Mouse (Mus musculus) ovary, postnatal 10 days (tissue): Measurements from ENCODE around the gene Rnf43.

Source experiments
- DNase-seq: peaks from one replicate; pipeline ENCODE4 v3.0.0; 2022; ENCODE audit warnings: low spot score

The Rnf43 gene

DNA sequence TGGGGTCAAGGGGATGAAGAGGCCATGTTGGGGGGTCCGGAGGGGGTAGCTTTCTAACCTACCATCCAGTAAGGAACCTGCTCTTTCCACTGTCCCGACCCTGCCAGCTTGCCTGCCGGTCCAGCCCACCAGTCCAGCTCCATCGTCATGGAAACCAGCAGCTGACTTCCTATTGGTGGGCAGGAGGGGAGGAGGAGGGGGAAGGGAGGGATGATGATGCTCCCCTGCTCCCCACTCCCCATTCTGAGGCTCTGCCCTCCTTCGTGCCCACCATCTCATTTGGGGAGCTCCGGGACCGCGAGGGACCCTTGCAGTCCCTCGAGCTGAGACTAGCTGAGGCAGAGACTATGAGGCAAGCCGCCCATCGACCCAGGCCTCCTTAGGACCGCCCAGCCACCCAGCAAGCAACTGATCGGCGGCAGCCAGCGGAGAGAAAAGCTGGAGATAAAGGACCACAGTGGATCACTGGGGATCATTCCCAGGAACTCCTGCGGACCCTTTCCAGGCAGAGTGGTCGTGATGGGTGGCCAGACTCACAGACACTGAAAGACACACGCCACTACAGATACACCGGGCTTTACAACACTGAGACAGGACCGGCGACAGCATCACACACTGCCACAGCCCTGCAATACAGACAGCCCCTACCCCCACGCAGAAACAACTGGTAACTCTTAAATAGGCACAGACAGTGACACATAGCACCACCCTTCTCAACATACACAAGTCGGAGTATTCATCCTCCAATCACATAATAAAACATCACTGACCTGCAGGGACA is 98.0 kb downstream of the Rnf43 start, which contains the start of gene Tspoap1:
Tspoap1 (plus strand) TSS at position 241 of the 781 bp plus-strand sequence.
- no peak for DNase-seq

DNA sequence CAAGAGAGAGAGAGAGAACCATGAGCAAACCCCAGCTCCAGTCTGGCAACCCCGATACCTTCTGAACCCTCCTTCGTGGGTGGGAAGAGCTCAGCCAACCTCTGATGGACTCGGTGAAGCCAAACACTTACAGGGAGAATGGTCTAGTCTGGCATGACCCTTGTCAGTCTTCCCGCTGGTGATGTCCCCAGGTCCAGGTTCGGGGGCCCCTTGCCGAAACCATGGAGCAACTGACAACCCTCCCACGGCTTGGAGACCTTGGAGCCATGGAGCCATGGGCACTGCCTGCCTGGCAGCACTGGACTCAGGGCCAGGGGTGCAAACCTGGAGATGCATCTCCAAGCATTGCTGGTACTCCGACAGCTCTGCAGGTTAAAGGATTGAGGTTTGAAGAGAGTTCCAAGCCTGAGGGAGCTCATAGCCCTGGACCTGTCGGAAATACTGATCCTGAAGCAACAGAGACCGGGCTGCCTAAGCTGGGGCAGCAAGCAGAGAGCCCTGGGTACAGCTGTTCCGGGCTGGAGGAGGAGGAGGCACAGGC is 98.7 kb downstream of the Rnf43 start:
- DNase-seq = no peak

DNA sequence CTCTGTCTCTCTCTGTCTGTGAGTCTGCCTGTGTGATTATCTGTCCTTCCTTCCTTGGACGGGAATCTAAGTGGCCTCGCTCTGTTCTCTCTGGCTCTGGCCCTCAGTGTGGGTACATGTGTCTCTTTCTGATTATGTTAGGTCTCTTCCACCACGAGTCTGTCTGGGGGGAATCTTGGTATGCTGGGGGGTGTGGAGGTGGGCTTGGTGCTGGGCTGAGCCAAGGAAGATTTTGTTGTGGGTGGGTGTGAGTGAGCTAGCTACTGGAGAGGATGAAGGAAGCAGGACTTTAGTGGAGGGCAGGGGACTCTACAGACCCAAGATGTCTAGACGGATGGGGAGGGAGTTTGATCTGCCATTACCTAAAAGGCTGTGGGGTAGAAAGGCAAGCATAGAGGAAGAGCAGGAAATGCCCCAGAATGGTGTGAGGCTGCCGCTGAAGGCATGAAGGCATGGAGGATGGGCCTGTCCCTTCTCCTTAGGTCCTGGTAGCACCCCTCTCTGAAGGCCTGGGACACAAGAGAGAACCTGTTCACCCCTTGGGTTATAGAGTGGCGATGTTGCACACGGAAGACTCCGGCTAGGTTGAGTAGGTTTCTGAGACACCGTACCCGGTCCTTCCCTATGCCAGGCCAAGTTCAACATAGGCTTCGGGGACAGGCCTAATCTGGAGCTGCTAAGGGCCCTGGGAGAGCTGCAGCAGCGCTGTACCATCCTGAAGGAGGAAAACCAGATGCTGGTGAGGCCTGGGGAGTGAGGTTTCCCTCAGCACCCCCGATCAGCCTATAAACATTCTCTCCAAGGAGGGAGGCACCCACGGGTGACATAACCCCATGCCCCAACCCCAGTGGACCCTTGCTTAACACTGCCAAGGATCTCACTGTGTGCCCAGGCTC is 99.5 kb downstream of the Rnf43 start:
- no peak for DNase-seq

DNA sequence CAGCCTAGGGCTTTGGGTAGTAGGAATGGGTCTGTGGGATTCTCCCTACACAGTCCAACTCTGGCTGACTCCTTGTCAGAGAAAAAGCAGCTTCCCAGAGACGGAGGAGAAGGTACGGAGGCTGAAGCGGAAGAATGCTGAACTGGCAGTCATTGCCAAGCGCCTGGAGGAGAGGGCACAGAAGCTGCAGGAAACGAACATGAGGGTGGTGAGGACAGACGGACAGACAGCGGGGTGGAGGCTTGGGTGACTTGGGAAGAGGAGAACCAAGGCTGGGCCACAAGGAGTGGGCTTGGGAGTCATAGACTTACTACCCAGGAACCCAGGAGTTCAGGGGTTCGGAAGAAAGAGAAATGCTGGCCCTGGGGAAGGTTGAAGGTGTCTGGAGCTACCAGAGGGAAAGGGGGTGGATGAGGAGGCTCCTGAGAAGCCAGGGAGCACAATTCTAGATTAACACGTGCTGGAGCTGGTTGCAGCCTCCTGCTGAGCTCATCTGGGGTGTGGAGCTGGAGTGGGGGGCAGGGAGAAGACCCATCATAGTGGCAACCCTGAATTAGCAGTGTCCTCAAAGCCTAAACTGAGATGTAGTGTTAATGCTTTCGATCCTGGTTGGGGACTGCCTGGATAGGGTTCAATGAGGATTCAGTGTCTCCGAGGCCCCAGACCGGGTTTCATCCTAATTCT is 100.3 kb downstream of the Rnf43 start:
- no peak for DNase-seq

DNA sequence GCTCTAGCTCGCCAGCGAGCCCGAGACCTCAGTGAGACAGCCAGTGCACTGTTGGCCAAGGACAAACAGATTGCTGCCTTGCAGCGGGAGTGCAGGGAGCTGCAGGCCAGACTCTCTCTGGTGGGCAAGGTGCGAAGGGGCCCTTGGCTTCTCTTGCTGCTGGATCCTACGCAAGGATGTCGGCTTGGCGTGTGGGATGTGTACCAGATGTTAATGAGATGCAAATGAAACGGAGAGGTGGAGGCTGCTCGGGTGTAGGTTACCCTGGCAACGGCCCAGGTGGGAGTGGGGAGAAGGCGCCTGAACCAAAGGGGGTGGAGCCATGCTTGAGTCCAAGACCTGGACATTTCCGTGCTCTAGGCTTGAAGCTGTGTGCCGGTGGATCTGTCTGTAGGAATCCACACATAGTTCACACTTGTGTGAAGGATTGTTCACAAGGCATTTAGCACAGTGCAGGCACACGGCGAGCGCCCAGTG is 101.0 kb downstream of the Rnf43 start:
- DNase-seq = no peak

DNA sequence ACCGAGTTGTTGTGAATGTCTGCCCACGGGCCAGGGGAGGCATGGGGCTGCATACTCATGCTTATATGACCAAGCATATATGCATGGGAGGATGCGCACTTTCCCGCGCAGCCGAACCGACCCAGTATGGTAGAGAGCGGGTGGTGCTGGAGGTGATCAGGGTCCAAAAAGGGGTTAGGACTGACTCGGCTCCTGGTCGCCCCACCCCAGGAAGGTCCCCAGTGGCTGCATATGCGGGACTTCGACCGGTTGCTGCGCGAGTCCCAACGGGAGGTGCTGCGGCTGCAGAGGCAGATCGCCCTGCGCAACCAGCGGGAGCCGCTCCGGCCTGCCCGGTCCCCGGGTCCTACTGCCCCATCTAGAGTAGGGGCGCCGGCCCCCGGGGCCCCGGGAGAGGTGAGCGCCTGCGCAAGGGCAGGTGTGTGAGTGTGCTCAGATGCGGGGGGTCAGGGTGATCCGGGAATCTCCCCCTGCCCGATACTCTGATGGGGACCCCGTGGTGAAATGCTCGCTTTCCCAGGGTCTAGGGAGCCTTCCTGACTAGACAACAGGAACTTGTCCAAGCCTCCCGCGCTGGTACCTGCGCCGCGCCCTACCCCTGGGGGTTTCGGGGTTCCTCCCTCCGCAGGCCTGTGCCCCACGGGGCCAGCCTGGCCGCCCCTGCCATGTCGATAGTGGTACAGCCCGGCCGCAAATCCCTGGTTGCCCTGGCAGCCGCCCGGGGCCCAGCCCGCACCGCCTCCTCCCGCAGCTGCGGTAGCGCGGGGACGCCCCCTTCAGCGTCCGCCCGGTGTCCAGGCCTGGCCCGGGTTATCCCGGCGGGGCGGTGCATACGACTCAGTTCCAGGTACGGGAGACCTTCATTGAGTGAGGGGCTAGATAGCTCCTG is 101.7 kb downstream of the Rnf43 start:
- no peak for DNase-seq

DNA sequence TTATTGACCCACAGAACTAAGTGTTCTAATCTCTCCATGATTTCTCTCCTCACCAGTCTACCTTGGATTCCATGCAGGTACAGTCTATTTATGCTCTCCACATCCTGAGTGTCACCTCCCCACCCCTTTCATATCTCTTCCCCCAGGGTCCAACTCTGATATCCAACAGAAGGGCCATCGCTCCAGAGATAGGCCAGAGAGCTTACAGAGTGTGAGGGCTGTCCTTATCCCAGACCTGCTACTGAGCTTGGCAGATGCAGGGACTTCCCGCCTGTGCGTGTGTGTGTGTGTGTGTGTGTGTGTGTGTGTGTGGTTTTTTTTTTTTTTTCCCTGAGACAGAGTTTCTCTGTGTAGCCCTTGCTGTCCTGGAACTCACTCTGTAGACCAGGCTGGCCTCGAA is 106.2 kb downstream of the Rnf43 start:
- DNase-seq = no peak

DNA sequence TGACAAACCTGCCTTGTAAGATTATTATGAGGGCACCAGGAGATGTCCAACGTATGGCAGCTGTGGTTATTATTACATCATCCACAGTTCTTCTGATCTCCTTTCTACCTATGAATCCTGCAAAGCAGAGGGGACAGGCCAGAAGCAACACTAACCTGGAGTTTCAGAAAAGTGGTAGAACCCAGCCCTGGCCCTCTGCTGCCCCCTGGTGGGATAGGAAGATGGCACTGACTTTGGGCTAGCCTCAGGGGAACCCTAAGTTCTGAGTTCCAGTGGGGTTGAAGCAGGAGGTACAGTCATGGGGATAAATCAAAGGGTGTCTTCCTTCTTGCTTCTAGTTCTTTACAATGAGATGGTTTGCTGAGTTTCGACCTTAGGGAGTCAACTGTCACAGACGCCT is 108.5 kb downstream of the Rnf43 start:
- DNase-seq = peak; percentile 66

DNA sequence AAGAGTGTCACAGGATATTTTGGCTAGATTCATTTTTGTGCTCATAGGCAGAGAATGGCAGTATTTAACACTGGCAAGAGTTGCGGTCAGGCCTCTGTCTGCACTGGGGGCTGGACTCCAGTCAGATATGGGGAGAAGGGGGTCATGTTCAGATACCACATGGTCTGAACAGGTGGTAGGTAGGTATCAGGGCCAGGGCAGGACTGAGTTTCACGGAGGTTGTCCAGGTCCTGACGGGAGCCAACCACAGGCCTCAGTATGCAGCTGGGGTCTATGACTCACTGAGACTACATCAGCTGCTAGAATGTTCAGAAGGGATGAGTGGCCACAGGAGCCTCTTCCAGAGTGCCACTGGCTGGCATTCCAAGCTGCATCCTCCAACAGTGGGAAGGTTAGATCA is 109.8 kb downstream of the Rnf43 start:
- DNase-seq = no peak

DNA sequence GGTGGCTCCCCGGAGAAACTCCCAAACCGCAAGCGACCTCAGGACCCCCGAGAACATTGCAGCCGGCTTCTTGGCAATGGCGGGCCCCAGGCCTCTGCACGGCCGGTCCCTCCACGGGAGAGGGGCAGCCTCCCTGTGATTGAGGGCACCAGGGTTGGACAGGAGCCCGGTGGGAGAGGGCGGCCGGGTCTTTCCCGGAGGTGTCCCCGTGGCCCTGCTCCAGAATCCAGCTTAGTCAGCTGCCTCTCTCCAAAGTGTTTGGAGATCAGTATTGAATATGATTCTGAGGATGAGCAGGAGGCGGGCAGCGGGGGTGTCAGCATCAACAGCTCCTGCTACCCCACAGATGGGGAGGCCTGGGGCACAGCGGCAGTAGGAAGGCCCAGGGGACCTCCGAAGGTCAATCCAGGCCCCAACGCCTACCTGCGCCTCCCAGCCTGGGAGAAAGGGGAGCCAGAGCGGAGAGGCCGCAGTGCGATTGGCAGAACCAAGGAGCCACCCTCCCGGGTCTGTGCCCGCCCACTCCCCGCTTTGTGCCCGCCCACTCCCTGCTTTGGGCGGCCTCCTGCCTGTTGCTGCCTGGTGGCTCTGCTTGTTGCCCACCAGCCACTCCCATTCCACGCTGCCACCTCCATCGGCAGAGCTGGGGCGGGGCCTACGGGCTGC is 115.7 kb downstream of the Rnf43 start:
- peak; percentile 45 for DNase-seq

DNA sequence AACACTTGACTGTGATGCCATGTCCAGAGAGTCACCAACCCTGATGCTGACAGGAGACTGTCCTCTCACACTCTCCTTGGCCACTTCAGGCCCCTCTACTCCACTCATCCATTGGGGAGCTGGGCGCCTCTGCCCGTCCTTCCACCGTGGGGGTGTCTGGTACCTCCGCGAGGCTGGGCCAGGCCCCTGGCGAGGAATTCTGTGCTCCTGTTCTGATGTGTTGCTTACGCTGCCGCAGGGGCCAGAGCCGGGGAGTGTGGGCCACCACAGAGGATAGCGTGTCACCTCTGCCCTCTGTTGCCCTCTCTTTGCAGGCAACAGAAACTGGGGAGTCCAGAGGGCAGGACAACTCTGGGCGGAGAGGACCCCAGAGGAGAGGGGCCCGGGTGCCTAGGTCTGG is 116.4 kb downstream of the Rnf43 start:
- DNase-seq = no peak

DNA sequence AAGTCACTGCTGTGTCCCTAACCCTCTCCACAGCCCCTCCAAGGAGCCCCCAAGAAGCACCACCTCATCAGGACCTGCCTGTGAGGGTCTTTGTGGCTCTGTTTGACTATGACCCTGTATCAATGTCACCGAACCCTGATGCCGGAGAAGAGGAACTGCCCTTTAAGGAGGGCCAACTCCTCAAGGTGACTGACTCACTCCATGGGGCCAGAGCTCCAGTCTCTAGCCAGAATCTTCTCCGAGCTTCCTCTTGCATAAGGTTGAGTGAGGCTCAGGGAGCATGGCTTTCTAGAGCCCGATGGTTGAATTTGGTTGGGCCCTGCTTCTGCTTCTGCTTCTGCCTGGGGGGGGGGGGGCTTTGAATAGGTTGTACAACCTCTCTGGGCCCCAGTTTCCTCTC is 116.9 kb downstream of the Rnf43 start:
- DNase-seq = no peak

DNA sequence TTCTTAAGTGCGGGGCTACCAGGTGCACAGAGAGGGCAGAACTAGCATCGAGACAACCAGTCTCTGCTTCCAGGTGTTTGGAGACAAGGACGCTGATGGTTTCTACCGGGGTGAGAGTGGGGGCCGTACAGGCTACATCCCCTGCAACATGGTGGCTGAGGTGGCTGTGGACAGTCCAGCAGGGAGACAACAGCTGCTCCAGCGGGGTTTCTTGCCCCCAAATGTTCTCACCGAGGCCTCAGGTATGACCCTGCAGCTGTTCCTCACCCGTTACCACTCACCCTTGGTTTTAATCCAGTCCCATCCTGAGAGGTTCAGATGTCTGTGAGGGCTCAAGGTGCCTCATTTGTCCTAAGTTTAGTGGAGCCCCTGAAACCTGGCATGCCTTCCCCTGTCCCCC is 117.6 kb downstream of the Rnf43 start:
- DNase-seq = no peak
